Mouse (Mus musculus) liver, embryonic 16.5 days (tissue): ENCODE data around the gene Dmc1. TPM values are rescaled to one million over a fixed set of nuclear protein-coding genes. Genes with fewer than 3 reads are reported as not detected.

Experiments used
- microRNA-seq: library from miRNA; unstranded; fragments of <30 nt; microRNA quantifications from one replicate; pipeline ENCODE4, GENCODE M21; 2016
- polyA plus RNA-seq: library from polyadenylated mRNA; unstranded; fragments of >200 nt; fragmentation: Nextera tagmentation; extraction: Ambion mirVana; gene quantifications from 2 replicates; pipeline ENCODE4 v1.2.1, GENCODE M21; 2015

Dmc1 gene
- polyA plus RNA-seq, 1 experiment from 2014 or later = 0.25 TPM

Small RNAs within 50 kb of the gene (microRNA-seq; reads per million reads assigned to microRNA genes)
- gene Gm27903 = not detected

Other genes starting within 250 kb of the Dmc1 start
- gene Tmem184b, start 201.5 kb downstream of the Dmc1 start, polyA plus RNA-seq = 10.4 and 12.1 TPM in 2 replicates
- 4.2 and 4.8 TPM in 2 replicates for gene Csnk1e, start 149.5 kb downstream of the Dmc1 start, polyA plus RNA-seq
- not detected in 2 replicates for gene Kcnj4, start 99.9 kb downstream of the Dmc1 start, polyA plus RNA-seq
- 5.0 and 5.2 TPM in 2 replicates for gene Kdelr3, start 88.7 kb downstream of the Dmc1 start, polyA plus RNA-seq
- 11.3 TPM in 2 replicates for gene Ddx17, start 58.4 kb downstream of the Dmc1 start, polyA plus RNA-seq
- gene Fam227a, start 53.8 kb upstream of the Dmc1 start, polyA plus RNA-seq = 0.14 and 0.15 TPM in 2 replicates
- 10.2 and 11.8 TPM in 2 replicates for gene Cby1, start 54.1 kb upstream of the Dmc1 start, polyA plus RNA-seq
- gene Tomm22, start 65.8 kb upstream of the Dmc1 start, polyA plus RNA-seq = 116 and 125 TPM in 2 replicates
- 19.2 and 21.6 TPM in 2 replicates for gene Josd1, start 82.8 kb upstream of the Dmc1 start, polyA plus RNA-seq
- 26.2 and 28.5 TPM in 2 replicates for gene Gtpbp1, start 85.7 kb upstream of the Dmc1 start, polyA plus RNA-seq
- 3.0 and 3.1 TPM in 2 replicates for gene Sun2, start 137.4 kb upstream of the Dmc1 start, polyA plus RNA-seq
- 7.2 and 8.3 TPM in 2 replicates for gene Dnal4, start 172.7 kb upstream of the Dmc1 start, polyA plus RNA-seq
- 0.07 and 0.14 TPM in 2 replicates for gene Nptxr, start 199.7 kb upstream of the Dmc1 start, polyA plus RNA-seq
- gene Npcd, start 229.1 kb upstream of the Dmc1 start, polyA plus RNA-seq = not detected in 2 replicates
- gene Cbx6, start 229.6 kb upstream of the Dmc1 start, polyA plus RNA-seq = 5.8 and 6.3 TPM in 2 replicates